Mouse (Mus musculus): Measurements from ENCODE around the gene Pick1. TPM values are rescaled to one million over a fixed set of nuclear protein-coding genes. Genes with fewer than 3 reads are reported as not detected.
A peak's percentile ranks its signal among the peaks of the same experiment; 100 is the strongest.

The Pick1 gene
- polyA plus RNA-seq, 1 experiment from 2014 or later, result 42.8 TPM

- WGBS, result 68% methylated on average over 6 of the region's 6 CpGs
- H3K27ac ChIP-seq, result peak overlapping the region; percentile 37; the same call in 1 of the 2 replicates
- no peak overlapping the region for H3K9ac ChIP-seq
- no peak overlapping the region for H3K4me2 ChIP-seq
- H3K4me3 ChIP-seq, result no peak overlapping the region
- peaks cover 5% of the 10 kb centered on the region; the same call in 1 of the 2 replicates for H3K36me3 ChIP-seq
- peaks cover 13% of the 10 kb centered on the region; the same call in 1 of the 2 replicates for H3K4me1 ChIP-seq
- ATAC-seq (ENCODE audit: borderline replicate concordance, extremely low read depth, low FRiP score, low TSS enrichment), result peak; percentile 51; the same call in 1 of the 2 replicates
- H3K27me3 ChIP-seq, result no peaks in the 10 kb centered on the region
- no peaks in the 10 kb centered on the region for H3K9me3 ChIP-seq
These were observed 69.6 kb downstream of the Pick1 start for GRCm38 (mm10) chr15:79298553-79298952.

Other genes starting within 250 kb of the Pick1 start
- 560 and 562 TPM in 2 replicates for gene H1f0, start 200.7 kb upstream of the Pick1 start, polyA plus RNA-seq (2015; fragmentation: Nextera tagmentation; extraction: Ambion mirVana)
- gene Galr3, start 187.3 kb upstream of the Pick1 start, polyA plus RNA-seq (2015; fragmentation: Nextera tagmentation; extraction: Ambion mirVana), result not detected in 2 replicates
- 57.0 and 61.0 TPM in 2 replicates for gene Ankrd54, start 166.3 kb upstream of the Pick1 start, polyA plus RNA-seq (2015; fragmentation: Nextera tagmentation; extraction: Ambion mirVana)
- gene Eif3l, start 154.0 kb upstream of the Pick1 start, polyA plus RNA-seq (2015; fragmentation: Nextera tagmentation; extraction: Ambion mirVana), result 223 and 225 TPM in 2 replicates
- 7.5 and 8.8 TPM in 2 replicates for gene Micall1, start 120.3 kb upstream of the Pick1 start, polyA plus RNA-seq (2015; fragmentation: Nextera tagmentation; extraction: Ambion mirVana)
- 240 and 281 TPM in 2 replicates for gene Polr2f, start 88.2 kb upstream of the Pick1 start, polyA plus RNA-seq (2015; fragmentation: Nextera tagmentation; extraction: Ambion mirVana)
- gene 1700088E04Rik, start 87.9 kb upstream of the Pick1 start, polyA plus RNA-seq (2015; fragmentation: Nextera tagmentation; extraction: Ambion mirVana), result 9.9 and 10.8 TPM in 2 replicates
- gene Sox10, start 63.9 kb upstream of the Pick1 start, polyA plus RNA-seq (2015; fragmentation: Nextera tagmentation; extraction: Ambion mirVana), result 0.65 and 0.92 TPM in 2 replicates
- 0.31 and 0.46 TPM in 2 replicates for gene Gm49486, start 218 bp downstream of the Pick1 start, polyA plus RNA-seq (2015; fragmentation: Nextera tagmentation; extraction: Ambion mirVana)
- 0.21 and 0.24 TPM in 2 replicates for gene Slc16a8, start 25.6 kb downstream of the Pick1 start, polyA plus RNA-seq (2015; fragmentation: Nextera tagmentation; extraction: Ambion mirVana)
- gene Baiap2l2, start 56.4 kb downstream of the Pick1 start, polyA plus RNA-seq (2015; fragmentation: Nextera tagmentation; extraction: Ambion mirVana), result 3.1 and 4.4 TPM in 2 replicates
- gene Pla2g6, start 99.2 kb downstream of the Pick1 start, polyA plus RNA-seq (2015; fragmentation: Nextera tagmentation; extraction: Ambion mirVana), result 19.1 and 20.2 TPM in 2 replicates
- 4.8 and 5.3 TPM in 2 replicates for gene Maff, start 117.4 kb downstream of the Pick1 start, polyA plus RNA-seq (2015; fragmentation: Nextera tagmentation; extraction: Ambion mirVana)
- 76.4 and 76.5 TPM in 2 replicates for gene Tmem184b, start 174.4 kb downstream of the Pick1 start, polyA plus RNA-seq (2015; fragmentation: Nextera tagmentation; extraction: Ambion mirVana)
- gene Csnk1e, start 226.4 kb downstream of the Pick1 start, polyA plus RNA-seq (2015; fragmentation: Nextera tagmentation; extraction: Ambion mirVana), result 97.2 and 99.0 TPM in 2 replicates